Mouse (Mus musculus) cerebellum, adult (tissue): ENCODE measurements around the gene Plxna2.

Experiments
- ATAC-seq: cut with Nextera tagmentation; 2 replicates; pipeline ENCODE4 v1.9.2; 2017; ENCODE audit warnings: mild to moderate bottlenecking, moderate library complexity, mixed read lengths; ENCODE audit not compliant: insufficient number of reproducible peaks, low FRiP score, low TSS enrichment

Gene Plxna2

DNA sequence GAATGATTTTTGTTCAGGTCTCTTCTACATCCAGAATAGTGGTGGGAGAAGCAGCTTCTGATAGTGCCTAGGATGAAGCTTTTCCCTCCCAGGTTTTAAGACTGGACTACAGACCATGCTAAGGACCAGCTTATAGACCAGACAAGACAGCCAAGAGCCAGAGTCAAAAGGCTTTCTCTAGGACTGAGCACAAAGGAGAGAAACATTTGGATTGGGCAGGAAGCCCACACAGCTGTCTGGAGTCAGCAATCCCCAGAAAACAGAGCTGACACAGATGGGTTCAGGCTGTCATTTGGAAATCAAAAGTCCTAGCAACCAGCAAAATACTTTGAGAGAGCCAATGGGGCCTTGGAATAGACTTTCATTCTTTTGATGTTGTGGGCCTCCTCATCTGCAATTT, 190.2 kb downstream of the Plxna2 start:
- no peak for ATAC-seq

DNA sequence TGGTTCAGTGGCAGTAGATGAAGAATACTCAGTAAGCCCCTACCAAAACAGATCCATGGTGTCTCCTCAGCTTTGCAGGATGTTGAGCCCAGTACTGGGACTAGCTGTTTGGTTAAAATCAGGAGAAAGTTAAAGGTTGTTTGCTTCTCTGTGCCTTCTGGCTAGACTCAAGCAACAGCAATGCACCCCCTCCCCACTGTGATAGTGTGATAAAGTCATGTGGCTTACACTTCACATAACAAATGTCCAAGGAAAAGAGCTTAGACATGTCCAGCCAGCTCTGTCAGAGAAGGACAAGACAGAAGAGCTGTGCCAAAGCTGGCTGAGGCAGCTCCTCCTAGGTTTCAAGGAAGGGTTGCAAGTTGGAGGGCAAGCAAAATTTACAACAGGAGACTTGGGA, 190.7 kb downstream of the Plxna2 start:
- no peak for ATAC-seq

DNA sequence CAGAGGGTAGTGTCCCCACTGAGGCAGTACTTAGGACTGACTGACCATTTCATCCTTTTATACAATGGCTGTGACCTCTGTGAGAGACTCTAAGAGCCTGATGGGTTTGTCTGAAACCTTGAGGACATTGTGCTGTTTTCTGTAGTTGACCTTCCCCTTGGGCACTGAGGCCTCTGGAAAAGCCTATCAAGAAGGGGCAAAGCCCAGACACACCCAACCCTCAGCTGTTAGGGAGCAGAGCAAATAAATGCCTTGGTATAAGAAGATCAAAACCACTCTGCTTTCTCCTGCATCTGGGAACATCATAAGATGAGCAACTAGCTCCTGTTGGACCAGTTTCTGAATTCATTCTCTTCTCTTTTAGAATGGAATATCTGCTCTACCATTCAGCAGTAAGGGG, 191.6 kb downstream of the Plxna2 start:
- ATAC-seq, result no peak

DNA sequence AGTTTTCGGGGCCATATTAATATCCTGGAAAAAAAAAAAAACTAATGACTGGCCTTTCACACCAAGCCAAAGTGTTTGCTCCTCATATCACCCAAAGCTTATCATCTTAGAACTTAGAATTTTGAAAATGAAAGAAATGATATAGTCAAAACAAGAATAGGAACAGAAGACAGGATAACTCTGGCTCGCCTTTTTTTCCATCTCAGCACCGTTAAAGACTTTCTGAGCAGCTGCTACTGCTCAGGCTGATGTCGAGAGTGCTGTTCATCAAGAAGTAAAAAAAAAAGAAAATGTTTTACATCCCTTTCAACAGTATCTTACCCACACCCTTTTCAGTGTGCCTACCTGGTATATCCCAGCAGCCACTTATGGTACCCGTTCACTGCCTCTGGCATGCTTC, 196.2 kb downstream of the Plxna2 start:
- ATAC-seq, result no peak

DNA sequence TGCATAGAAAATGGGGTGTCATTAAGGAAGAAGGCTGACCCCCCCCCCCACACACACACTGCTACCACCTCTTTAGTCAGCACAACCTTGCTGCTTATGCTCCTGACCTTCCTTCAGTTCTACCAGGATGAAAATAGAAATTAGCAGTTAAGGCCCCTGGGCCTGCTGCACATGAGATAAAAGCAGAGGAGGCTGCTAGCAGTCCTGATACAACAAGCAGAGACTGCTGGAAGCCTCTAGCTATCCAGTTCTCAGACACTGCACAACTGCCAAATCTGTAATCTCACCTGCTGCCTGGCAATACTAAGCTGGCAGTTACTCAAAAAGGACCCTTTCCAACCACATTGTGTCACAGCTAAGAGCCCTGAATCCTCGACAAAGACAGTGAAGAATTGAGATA, 197.5 kb downstream of the Plxna2 start:
- no peak for ATAC-seq

DNA sequence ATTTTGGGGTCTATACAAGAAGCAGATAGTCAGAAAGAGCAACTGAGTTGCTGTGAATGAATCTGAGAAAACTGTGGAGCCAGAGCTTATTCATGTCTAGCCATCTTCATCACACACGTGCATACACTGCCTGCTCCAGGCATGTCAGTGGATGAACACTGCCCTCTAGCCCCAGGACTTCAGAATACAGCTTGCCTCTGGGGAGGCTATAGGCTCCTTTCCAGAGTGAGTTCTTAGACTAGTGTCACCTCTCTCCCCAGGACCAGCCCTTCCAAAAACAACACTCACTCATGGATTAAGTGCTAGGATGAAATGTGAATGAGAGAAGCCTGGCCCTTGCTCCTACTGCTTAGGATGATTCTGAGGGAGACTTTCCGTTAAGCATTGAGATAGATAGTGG, 198.9 kb downstream of the Plxna2 start:
- peak; percentile 86 for ATAC-seq

DNA sequence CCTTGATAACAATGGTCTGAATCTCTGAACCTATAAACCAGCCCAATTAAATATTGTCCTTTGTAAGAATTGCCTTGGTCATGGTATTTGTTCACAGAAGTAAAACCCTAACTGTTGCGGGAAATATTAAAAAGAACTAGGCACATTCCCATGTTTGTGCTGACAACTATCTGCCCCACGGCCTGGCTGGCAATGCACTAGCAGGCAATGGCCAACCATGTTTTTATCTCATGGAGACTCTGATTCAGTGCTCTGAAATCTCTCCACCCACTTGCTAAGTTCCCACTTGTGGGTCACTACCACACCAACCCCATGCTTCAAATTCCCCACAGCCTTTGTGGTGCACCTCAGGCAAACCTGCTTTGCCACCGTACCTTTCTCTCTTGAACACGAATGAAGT, 202.9 kb downstream of the Plxna2 start:
- no peak for ATAC-seq

DNA sequence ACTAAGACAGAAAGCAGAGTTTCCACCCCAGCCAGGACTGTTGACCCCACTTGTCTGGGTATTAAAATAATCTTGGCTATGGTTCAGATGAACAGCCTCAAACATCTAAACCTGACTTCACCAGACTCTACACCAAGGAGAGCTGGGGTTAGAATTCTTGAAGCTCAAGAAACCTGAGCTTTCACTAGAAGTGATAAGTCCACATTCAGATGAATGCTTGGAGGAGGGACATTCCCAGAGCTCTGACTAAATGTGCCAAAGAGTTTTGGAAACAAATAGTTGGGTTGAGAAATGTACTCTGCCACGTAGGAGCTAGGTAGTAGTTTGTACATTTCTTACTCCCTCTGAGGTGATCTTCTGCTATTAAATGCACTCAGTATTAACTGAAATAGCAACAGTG, 203.7 kb downstream of the Plxna2 start:
- no peak for ATAC-seq

DNA sequence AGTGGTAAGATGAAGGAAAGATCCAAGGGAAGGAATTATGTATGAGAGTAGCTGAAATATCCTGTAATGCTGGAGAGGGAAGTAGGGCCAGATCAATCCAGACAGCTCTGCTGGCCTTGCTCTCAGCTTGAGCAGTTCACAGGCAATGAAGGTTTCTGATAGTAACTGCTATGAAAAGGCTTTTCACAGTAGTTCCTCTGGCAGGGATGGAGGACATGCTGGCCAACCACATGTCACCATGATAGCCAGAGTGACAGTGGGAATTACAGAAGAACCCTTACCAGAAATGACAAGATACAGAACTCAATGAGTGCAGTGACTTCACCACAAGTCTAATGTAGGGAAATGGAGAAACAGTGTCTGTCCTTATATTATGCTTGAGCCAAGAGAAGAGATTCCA, 210.3 kb downstream of the Plxna2 start:
- no peak for ATAC-seq

DNA sequence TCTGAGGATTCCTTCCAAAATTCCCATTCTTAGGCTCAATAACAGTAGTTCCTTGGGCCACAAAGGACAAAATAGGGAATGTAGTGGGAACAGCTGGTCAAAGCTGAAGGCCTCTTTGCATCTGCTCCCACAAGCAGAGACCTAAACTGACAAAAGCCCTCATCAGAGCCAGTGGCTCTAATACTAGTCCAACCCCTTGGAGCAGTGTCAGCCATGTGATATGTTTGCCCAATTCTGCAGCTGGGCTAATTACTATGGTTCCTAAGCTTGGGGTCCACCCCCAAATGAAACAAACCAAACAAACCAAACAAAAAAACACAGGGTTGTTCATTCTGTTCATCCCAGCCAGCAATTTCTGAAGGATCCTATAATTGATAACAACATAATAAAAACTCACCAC, 217.2 kb downstream of the Plxna2 start:
- ATAC-seq, result no peak

DNA sequence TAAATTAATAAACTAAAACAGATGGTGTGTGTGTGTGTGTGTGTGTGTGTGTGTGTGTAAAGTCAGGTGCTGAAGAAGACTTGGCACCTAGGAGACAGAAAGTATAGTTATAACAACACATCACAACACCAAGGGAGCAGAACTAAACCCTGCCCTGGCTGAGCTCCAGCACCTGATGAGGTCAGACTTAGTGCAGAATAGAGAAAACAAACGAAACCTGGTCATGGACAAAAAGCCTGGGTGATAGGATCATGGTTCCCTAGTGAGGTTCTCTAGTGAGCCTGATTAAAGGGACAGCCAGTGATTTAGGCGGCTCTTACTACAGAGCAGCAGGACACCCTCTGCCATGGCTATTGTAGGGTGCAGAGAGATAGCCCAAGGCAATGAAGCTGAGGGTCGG, 218.2 kb downstream of the Plxna2 start:
- no peak for ATAC-seq

DNA sequence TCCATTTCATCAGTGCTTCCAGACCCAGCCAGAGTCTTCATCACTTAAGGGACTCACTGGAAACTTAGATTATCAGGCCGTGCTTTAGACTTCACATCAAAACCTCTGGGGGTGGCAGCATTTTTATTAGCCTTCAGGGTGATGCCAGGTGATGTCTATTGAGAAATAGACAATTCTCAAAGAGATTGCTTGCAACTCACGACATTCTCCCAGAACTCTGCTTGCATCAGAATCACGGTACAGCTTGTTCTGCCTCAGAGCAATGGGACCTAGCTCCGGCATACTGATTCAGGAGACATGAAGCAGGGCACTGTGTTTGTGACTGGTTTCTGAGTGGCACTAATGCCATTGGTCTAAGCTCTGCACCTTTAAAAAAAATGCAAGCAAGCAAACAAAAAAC, 218.7 kb downstream of the Plxna2 start:
- ATAC-seq, result no peak

DNA sequence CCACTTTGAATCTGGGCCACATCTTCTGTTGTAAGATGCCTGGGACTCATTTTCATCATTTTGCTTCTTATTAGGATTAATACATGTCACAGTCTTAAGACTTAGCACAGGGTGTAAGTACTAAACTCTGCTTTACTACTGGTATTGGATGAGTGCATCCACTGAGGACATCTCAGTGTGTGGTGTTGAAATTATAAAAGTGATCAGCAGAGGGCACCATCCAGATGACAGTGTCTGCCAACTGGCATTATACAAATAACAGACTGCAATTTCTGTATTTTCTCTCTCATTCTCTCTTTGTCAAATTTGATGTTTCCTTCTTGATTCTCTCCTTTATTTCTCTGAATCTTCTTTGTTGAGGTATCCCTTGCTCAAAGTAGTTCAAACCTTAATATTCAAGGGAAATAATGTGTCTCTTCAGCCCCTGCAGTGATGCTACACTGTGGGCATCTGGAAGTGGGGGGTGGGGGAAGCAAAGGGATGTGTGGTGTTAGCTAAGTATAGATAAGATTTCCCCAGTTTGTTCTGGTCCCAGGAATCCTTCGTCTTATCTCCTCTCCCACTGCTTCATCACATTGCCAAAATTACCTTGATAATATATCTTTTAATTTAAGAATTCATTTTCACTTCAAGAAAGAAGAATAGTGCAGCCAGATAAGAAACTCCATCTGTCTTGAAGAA, 221.4 kb downstream of the Plxna2 start:
- ATAC-seq, result peak; percentile 64; the same call in 1 of the 2 replicates

DNA sequence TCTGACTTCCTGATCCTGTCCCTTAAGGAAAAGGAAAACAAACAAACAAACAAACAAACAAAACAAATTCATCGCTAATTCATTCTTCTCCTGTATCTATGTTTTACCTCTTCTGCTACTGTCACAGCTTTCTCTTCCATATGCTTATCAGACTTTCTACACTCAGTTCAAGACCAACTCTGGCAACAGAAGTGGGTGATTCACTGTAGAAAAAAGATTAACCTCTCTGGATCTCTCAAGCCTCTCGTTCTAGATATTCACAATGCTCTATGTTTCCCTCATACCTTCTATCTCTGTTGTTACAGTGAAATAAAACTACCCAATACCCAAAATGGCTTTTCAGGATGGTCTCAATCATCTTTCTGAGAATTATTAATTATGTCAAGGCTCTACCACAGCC, 225.0 kb downstream of the Plxna2 start:
- ATAC-seq, result no peak

DNA sequence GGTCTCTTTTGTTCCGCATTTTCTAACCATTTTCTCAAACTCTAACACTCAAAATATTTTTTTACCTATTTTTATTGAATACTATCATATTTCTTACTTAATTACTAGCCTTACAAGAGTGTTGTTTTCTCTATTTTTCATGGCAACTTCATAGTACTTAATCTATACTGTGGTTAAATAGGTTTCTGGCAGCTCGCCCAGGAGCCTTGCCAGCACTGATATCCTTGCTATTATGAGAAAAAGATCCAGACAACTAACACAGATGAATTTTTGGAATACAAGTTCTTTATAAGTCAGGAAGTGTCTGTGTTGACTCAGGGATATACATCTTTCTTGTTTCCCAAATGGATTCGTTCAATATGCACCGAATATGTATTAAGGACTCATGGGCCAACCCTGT, 229.0 kb downstream of the Plxna2 start:
- no peak for ATAC-seq

DNA sequence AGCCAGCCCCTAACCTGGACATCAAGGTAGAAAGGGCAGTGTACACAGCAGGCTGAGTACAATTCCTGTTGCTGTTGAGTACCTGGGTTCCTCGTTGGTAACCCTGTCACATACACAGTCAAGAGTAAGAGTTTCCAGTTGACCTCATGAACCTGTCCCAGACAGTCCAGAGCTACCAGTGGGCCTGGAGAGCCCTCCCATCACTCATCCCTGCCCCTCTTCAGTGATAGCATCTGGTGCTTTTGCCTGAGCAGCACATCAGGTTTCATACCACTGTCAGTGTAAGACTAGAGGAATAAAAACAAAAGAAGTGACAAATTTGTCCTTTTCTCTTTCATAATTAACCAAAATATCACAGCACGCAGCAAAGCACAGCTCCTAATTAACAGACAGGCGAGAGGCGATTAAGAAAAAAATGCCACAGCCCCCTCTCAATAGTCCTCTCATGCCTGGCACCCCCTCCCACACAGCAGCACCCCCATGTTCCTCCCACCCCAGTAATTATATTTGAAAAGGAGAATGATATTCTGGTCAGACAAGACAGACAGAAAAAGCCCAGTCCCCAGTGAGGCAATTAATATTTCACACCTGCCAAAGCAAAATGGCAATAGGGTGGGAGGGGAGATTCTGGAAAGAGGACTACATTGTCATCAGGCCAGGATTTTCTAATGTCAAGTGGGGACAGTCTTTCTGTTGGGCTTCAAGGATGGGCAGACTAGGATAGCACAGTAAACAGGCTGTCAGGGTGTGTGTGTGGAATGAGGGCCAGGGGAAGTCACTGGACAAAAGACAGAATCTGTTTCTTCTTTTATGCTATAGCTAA, 233.4 kb downstream of the Plxna2 start:
- ATAC-seq, result no peak

DNA sequence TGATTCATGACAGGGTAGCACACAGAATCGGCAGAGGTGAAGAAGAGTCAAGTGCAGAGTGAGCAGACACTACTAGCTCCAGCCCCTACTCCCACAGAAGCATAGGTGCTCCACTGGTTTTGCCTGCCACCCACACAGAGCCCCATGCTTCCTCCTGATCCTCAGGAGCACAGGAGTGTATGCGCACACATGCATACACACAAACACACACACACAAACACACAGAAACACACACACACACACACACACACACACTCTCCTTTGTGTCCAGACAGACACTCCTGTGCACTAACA, 234.0 kb downstream of the Plxna2 start:
- no peak for ATAC-seq
